Mouse (Mus musculus): Measurements from ENCODE around the gene Bcl2l12. TPM values are rescaled to one million over a fixed set of nuclear protein-coding genes. Genes with fewer than 3 reads are reported as not detected.

The Bcl2l12 gene
- polyA plus RNA-seq (2012; ENCODE audit: insufficient read depth, insufficient read length, missing spikeins), result 8.9 and 9.1 TPM in 2 replicates

GRCm38 (mm10) chr7:44998501-44998955 is at the start of gene Bcl2l12:
Gene Bcl2l12, minus strand, starts transcription at chr7:44998712.
- Histone ChIP-seq H3K27ac (replicated peaks; ENCODE audit: low read depth, low read length) (peak within 1 kb of the TSS; percentile 93), H3K4me1 (ENCODE audit: control insufficient read depth, insufficient read depth, insufficient read length, low read length) (peaks cover 10% of the 10 kb centered on the region), H3K4me3 (ENCODE audit: insufficient read depth, low read depth, low read length) (peak within 1 kb of the TSS; percentile 85)

DNA sequence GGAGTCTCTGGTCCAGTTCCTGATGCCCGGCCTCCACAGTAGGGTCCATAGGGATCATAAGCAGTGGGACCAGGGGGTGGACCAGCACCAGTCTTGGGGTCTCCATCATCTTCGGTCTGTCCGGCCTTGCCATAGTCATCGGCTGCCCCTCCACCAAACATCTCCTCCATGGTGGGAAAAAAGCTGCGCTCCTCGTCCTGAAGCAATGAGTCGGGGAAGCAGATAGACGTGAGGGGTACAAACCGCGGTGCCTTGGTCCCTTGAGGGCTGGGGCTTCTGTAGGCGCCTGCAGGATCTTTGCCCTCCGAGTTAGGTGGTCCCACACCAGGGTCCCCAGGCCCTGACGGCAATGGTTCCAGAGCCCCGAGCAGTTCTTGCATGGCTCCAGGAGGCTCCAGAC is 49.0 kb upstream of the Bcl2l12 start:
- no peak overlapping the region for H3K4me3 ChIP-seq (ENCODE audit: insufficient read depth, low read depth, low read length)
- H3K27ac ChIP-seq (replicated peaks; ENCODE audit: low read depth, low read length), result no peak overlapping the region
- H3K4me1 ChIP-seq (ENCODE audit: control insufficient read depth, insufficient read depth, insufficient read length, low read length), result peaks cover 5% of the 10 kb centered on the region

DNA sequence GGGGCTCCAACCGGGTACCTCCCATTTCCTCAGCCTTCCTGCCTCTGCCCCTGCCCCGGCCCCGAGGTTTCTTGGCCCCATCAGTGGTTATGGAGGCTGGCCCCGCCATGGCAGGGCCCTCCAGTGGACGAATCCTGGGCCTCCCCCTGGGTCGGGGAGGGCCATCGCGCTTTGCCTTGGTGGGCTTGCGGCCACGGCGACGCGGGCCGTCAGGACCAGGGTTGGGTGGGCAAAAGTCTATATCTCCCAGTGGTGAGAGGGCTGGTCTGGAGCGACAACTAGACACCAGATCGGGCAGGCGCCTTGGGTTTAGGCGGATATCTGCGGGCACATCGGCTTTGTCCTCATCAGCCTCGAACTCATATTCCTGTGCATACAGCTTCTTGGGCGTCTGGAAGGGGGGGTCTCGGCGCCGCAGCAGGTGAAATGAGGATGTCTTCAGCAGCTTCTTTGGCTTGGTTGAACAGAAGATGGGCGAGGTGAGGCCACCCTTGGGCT is 48.4 kb upstream of the Bcl2l12 start:
- Histone ChIP-seq H3K27ac (replicated peaks; ENCODE audit: low read depth, low read length) (no peak overlapping the region), H3K4me1 (ENCODE audit: control insufficient read depth, insufficient read depth, insufficient read length, low read length) (peaks cover 4% of the 10 kb centered on the region)

GRCm38 (mm10) chr7:45045741-45046140 is 47.2 kb upstream of the Bcl2l12 start:
- Histone ChIP-seq H3K27ac (replicated peaks; ENCODE audit: low read depth, low read length) (no peak overlapping the region), H3K4me3 (ENCODE audit: insufficient read depth, low read depth, low read length) (no peak overlapping the region), H3K4me1 (ENCODE audit: control insufficient read depth, insufficient read depth, insufficient read length, low read length) (no peaks in the 10 kb centered on the region; the same call in 1 of the 2 replicates)

More for the DNA sequence above, 48.4 kb upstream of the Bcl2l12 start:
- H3K4me3 ChIP-seq (ENCODE audit: insufficient read depth, low read depth, low read length), result no peak overlapping the region

DNA sequence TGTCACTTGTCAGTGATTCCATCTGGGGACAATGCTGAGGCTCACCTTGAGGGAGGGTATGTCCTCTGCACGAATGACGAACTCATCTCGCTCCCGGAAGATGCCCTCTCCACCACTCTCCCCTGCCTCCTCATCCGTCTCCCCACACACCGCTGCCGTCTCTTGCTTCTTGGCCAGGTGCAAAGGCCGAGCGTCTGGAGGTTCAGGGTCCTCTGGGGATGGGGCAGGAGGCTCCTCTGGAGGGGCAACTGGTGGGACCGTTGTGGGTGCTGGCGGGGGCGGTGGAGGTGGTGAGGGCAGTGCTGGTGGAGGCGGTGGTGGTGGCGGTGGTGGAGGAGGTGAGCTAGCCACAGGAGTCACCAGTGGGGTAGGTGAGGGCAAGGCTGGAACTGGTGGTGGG is 44.8 kb upstream of the Bcl2l12 start:
- Histone ChIP-seq H3K27ac (replicated peaks; ENCODE audit: low read depth, low read length) (no peak overlapping the region), H3K4me1 (ENCODE audit: control insufficient read depth, insufficient read depth, insufficient read length, low read length) (no peaks in the 10 kb centered on the region; the same call in 1 of the 2 replicates), H3K4me3 (ENCODE audit: insufficient read depth, low read depth, low read length) (no peak overlapping the region)

DNA sequence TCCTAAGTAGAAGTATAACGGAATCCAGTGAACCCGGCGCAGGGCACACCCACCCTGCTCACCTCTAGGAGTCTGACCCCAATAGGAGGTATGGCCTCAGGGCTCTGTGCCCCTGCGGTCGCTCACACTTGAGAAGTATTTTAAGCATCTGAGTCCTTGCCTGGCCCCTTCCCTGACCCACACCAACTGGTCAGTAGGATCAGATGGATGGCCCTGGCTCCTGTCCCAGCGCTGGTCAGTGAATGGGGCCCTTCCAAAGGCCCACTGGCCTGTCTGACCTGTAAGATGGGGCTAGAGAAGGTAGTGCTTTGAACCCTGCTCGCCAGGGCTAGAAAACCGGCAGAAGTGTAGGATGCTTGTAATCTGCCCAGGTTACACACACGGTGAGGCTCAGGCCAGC is 42.3 kb upstream of the Bcl2l12 start:
- Histone ChIP-seq H3K27ac (replicated peaks; ENCODE audit: low read depth, low read length) (no peak overlapping the region), H3K4me3 (ENCODE audit: insufficient read depth, low read depth, low read length) (no peak overlapping the region), H3K4me1 (ENCODE audit: control insufficient read depth, insufficient read depth, insufficient read length, low read length) (no peaks in the 10 kb centered on the region)

DNA sequence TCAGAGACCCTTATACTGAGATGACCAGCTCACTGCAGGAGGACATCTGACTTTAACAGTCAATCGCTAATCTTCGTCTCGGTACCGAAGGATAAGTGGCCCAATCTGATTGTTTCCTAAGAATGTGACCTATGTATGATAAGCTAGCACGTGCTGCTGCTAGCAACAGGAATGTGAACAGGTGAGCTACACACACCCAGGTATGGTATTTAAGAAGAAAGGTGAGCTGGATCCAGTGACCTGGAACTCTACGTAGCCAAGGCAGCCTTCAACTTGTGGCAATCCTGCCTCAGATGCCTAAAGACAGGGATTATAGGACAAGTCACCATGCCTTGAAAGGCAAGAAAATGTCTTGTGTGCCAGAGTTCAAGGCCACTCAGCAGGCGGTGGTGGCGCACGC is 39.9 kb upstream of the Bcl2l12 start:
- H3K4me1 ChIP-seq (ENCODE audit: control insufficient read depth, insufficient read depth, insufficient read length, low read length), result no peaks in the 10 kb centered on the region
- no peak overlapping the region for H3K27ac ChIP-seq (replicated peaks; ENCODE audit: low read depth, low read length)

GRCm38 (mm10) chr7:45037720-45038361 is 39.3 kb upstream of the Bcl2l12 start:
- H3K4me3 ChIP-seq (ENCODE audit: insufficient read depth, low read depth, low read length), result no peak overlapping the region
- no peak overlapping the region for H3K27ac ChIP-seq (replicated peaks; ENCODE audit: low read depth, low read length)
- no peaks in the 10 kb centered on the region for H3K4me1 ChIP-seq (ENCODE audit: control insufficient read depth, insufficient read depth, insufficient read length, low read length)

More for the DNA sequence above, 39.9 kb upstream of the Bcl2l12 start:
- H3K4me3 ChIP-seq (ENCODE audit: insufficient read depth, low read depth, low read length), result no peak overlapping the region

DNA sequence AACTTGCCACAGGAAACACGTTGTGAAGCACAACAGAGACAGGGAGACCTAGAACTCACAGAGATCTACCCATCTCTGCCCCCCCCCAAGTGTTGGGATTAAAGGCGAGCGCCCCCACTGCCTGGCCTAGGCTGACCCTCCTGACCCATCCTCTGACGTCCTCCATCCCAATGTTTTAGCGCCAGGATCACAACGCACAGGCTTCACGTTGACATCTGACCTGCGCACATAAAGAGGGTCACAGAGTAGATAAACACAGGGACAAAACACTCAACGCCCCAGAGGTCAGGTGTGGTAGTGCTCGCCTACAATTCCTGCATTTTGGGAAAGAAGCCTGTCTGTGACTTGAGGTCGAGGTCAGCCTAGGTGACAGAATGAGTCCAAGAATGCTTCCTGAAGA is 38.2 kb upstream of the Bcl2l12 start:
- Histone ChIP-seq H3K4me3 (ENCODE audit: insufficient read depth, low read depth, low read length) (no peak overlapping the region), H3K4me1 (ENCODE audit: control insufficient read depth, insufficient read depth, insufficient read length, low read length) (no peaks in the 10 kb centered on the region), H3K27ac (replicated peaks; ENCODE audit: low read depth, low read length) (no peak overlapping the region)

DNA sequence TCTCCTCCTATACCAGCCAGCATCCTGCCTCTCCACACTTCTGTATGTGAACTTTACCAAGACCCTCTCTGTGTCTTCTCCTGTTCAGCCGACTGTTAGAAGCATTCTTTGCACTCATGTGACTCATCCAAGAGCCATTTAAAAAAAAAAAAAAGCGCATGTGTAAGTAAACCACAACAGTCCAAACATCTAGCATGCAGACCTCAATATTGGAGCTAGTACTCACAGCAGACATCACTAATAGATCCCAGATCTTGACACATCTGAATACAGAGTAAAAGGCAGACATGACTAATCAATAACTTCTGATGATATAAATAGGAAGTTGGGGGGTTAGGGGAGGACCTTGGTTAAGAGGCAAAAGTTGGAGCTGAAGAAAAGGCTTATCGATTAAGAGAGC is 37.1 kb upstream of the Bcl2l12 start:
- Histone ChIP-seq H3K4me3 (ENCODE audit: insufficient read depth, low read depth, low read length) (no peak overlapping the region), H3K27ac (replicated peaks; ENCODE audit: low read depth, low read length) (no peak overlapping the region), H3K4me1 (ENCODE audit: control insufficient read depth, insufficient read depth, insufficient read length, low read length) (no peaks in the 10 kb centered on the region)

GRCm38 (mm10) chr7:45033722-45034359 is 35.3 kb upstream of the Bcl2l12 start:
- H3K27ac ChIP-seq (replicated peaks; ENCODE audit: low read depth, low read length), result no peak overlapping the region
- no peaks in the 10 kb centered on the region for H3K4me1 ChIP-seq (ENCODE audit: control insufficient read depth, insufficient read depth, insufficient read length, low read length)
- no peak overlapping the region for H3K4me3 ChIP-seq (ENCODE audit: insufficient read depth, low read depth, low read length)

- Histone ChIP-seq H3K27ac (replicated peaks; ENCODE audit: low read depth, low read length) (no peak overlapping the region), H3K4me1 (ENCODE audit: control insufficient read depth, insufficient read depth, insufficient read length, low read length) (0 out of 2 replicates have a peak, but pooled peaks cover 2% of the 10 kb centered on the region)
Measured at GRCm38 (mm10) chr7:45030857-45031256, 32.3 kb upstream of the Bcl2l12 start.

GRCm38 (mm10) chr7:45029995-45030394 is 31.5 kb upstream of the Bcl2l12 start:
- no peak overlapping the region for H3K4me3 ChIP-seq (ENCODE audit: insufficient read depth, low read depth, low read length)
- H3K27ac ChIP-seq (replicated peaks; ENCODE audit: low read depth, low read length), result no peak overlapping the region
- H3K4me1 ChIP-seq (ENCODE audit: control insufficient read depth, insufficient read depth, insufficient read length, low read length), result peaks cover 5% of the 10 kb centered on the region; the same call in 1 of the 2 replicates

More at GRCm38 (mm10) chr7:45030857-45031256, 32.3 kb upstream of the Bcl2l12 start:
- no peak overlapping the region for H3K4me3 ChIP-seq (ENCODE audit: insufficient read depth, low read depth, low read length)

DNA sequence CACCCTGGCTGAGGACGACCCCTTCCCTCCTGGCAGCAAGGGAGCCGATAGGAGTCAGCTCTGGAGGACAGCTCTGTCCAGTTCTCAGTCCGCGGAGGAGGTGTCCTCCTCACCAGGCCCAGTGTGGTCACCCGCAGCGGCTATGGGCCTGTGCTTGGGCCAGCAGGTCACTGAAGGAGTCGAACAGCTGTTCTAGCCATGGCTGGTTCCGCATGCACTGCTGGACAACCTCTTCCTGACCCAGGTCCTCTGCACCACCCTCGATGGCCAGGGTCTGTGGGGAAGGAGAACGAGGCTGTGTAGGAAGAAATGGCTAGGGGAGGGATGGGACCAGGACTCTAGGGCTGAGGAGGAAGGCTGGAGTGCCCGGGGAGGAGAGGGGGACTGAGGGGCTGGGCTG is 29.8 kb upstream of the Bcl2l12 start:
- peaks cover 5% of the 10 kb centered on the region; the same call in 1 of the 2 replicates for H3K4me1 ChIP-seq (ENCODE audit: control insufficient read depth, insufficient read depth, insufficient read length, low read length)
- H3K27ac ChIP-seq (replicated peaks; ENCODE audit: low read depth, low read length), result no peak overlapping the region
- no peak overlapping the region for H3K4me3 ChIP-seq (ENCODE audit: insufficient read depth, low read depth, low read length)

DNA sequence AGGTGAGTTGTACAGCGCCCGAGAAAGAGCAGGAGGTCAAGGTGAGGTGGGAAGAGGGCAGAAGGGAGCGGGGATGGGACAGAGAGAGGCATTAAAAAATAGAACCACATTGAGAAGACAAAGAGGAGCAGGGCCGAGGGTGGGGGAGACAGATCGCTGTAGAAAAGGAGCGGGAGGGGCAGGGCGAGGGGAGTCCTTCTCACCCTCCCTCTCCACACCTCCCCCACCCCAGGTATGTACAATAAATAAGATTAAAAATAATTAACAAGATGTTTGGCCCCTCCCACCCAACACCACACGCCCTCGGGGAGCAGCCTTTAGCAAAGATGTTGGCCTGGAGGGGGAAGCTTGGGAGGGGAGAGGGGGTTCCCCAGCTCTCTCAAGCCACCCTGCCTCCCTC is 29.2 kb upstream of the Bcl2l12 start:
- Histone ChIP-seq H3K4me1 (ENCODE audit: control insufficient read depth, insufficient read depth, insufficient read length, low read length) (peaks cover 5% of the 10 kb centered on the region; the same call in 1 of the 2 replicates), H3K4me3 (ENCODE audit: insufficient read depth, low read depth, low read length) (no peak overlapping the region), H3K27ac (replicated peaks; ENCODE audit: low read depth, low read length) (no peak overlapping the region)

Data from brown adipose tissue, adult 24 weeks (tissue).